Mouse (Mus musculus) T-helper 17 cell (primary cell): ENCODE data around the gene Etfbkmt.
"Not testable (repeated sequence)": the region's sequence is repeated elsewhere in the genome, so short reads cannot be mapped to it uniquely, and the experiment has no call there.

Experiments used
- in situ Hi-C, 2 experiments: fragments of 300-600 bp; cut with MboI, MseI; formaldehyde crosslinking; loops; 1 replicate in 1 of 2; 2 replicates in 1 of 2; pipeline ENCODE4 v1.15.1; 2025; ENCODE audit warnings: high pct_unique_total_duplicates in 2 of 2

Gene Etfbkmt

GRCm38 (mm10) chr6:149132311-149133077, 7.2 kb upstream of the Etfbkmt start:
- in situ Hi-C loops = loop anchor here in 1 of 2 experiments (5.0 kb wide), 1 partner anchor 240 kb away; no protein-coding TSS in a partner anchor

- in situ Hi-C loops = loop anchor here in 1 of 2 experiments (5.0 kb wide), 2 partner anchors 53 to 238 kb away; partner anchors contain the start of gene Amn1
These were observed 5.1 kb upstream of the Etfbkmt start for GRCm38 (mm10) chr6:149134391-149135150.

- in situ Hi-C loops = loop anchor here in 1 of 2 experiments (5.0 kb wide), 1 partner anchor 52 kb away; the partner anchor contains the start of gene Amn1
These were observed 4.0 kb upstream of the Etfbkmt start for GRCm38 (mm10) chr6:149135631-149136030.

GRCm38 (mm10) chr6:149137936-149138335, 1.7 kb upstream of the Etfbkmt start:
- in situ Hi-C loops = loop anchor here in 1 of 2 experiments (5.0 kb wide), 1 partner anchor 49 kb away; the partner anchor contains the start of gene Amn1

GRCm38 (mm10) chr6:149139011-149139410, 638 bp upstream of the Etfbkmt start:
- in situ Hi-C loops = loop anchor here in 1 of 2 experiments (5.0 kb wide), 1 partner anchor 48 kb away; the partner anchor contains the start of gene Amn1

GRCm38 (mm10) chr6:149141393-149142173, 1.9 kb downstream of the Etfbkmt start:
- in situ Hi-C loops = loop anchor here in 1 of 2 experiments (5.0 kb wide), 2 partner anchors 46 to 231 kb away; partner anchors contain the start of gene Amn1

GRCm38 (mm10) chr6:149145143-149145542, 5.5 kb downstream of the Etfbkmt start:
- in situ Hi-C loops = no loop called here

- in situ Hi-C loops = no loop called here
These were observed 9.0 kb downstream of the Etfbkmt start for GRCm38 (mm10) chr6:149148436-149149229.

- in situ Hi-C loops = no loop called here
These were observed 12.5 kb downstream of the Etfbkmt start for GRCm38 (mm10) chr6:149152119-149152518.

GRCm38 (mm10) chr6:149153473-149154115, 13.9 kb downstream of the Etfbkmt start:
- in situ Hi-C loops = no loop called here

- in situ Hi-C loops = no loop called here
These were observed 14.7 kb downstream of the Etfbkmt start for GRCm38 (mm10) chr6:149154116-149155030.

GRCm38 (mm10) chr6:149155031-149155841, 15.6 kb downstream of the Etfbkmt start:
- in situ Hi-C loops = no loop called here

- in situ Hi-C loops = not testable (repeated sequence)
These were observed 27.4 kb downstream of the Etfbkmt start for GRCm38 (mm10) chr6:149167038-149167437.

GRCm38 (mm10) chr6:149167672-149168071, 28.0 kb downstream of the Etfbkmt start:
- in situ Hi-C loops = no loop called here

GRCm38 (mm10) chr6:149168436-149168835, 28.8 kb downstream of the Etfbkmt start:
- in situ Hi-C loops = no loop called here

- in situ Hi-C loops = not testable (repeated sequence)
These were observed 30.3 kb downstream of the Etfbkmt start for GRCm38 (mm10) chr6:149169965-149170364.

- in situ Hi-C loops = no loop called here
These were observed 34.4 kb downstream of the Etfbkmt start for GRCm38 (mm10) chr6:149173831-149174625.
